Mouse (Mus musculus): ENCODE data around the gene Marveld2. TPM values are rescaled to one million over a fixed set of nuclear protein-coding genes. Genes with fewer than 3 reads are reported as not detected.

The Marveld2 gene
- polyA plus RNA-seq, 1 experiment from 2014 or later = 2.9 TPM

- Histone ChIP-seq H3K36me3 (no peaks in the 10 kb centered on the region), H3K9me3 (no peaks in the 10 kb centered on the region), H3K9ac (replicated peaks) (no peak overlapping the region), H3K27ac (no peak overlapping the region), H3K4me1 (replicated peaks) (no peaks in the 10 kb centered on the region), H3K4me3 (replicated peaks) (no peak overlapping the region), H3K4me2 (no peak overlapping the region), H3K27me3 (no peaks in the 10 kb centered on the region)
- no peak for ATAC-seq (ENCODE audit: insufficient number of reproducible peaks, insufficient read depth, low FRiP score, low TSS enrichment, low read depth)
- WGBS = 96% methylated on average over 1 of the region's 1 CpGs
Observed at GRCm38 (mm10) chr13:100568359-100568758, 48.4 kb downstream of the Marveld2 start.

- ATAC-seq (ENCODE audit: insufficient number of reproducible peaks, insufficient read depth, low FRiP score, low TSS enrichment, low read depth) = no peak
- Histone ChIP-seq H3K9ac (replicated peaks) (no peak overlapping the region), H3K4me2 (no peak overlapping the region), H3K36me3 (no peaks in the 10 kb centered on the region), H3K4me1 (replicated peaks) (peaks cover 5% of the 10 kb centered on the region), H3K4me3 (replicated peaks) (no peak overlapping the region), H3K9me3 (no peaks in the 10 kb centered on the region), H3K27me3 (peaks cover 8% of the 10 kb centered on the region), H3K27ac (no peak overlapping the region)
- WGBS = 80% methylated on average over 9 of the region's 9 CpGs
Observed at GRCm38 (mm10) chr13:100559449-100559848, 57.3 kb downstream of the Marveld2 start.

- ATAC-seq (ENCODE audit: insufficient number of reproducible peaks, insufficient read depth, low FRiP score, low TSS enrichment, low read depth) = no peak
- H3K9me3 ChIP-seq = no peaks in the 10 kb centered on the region
- H3K4me1 ChIP-seq (replicated peaks) = peaks cover 14% of the 10 kb centered on the region
- H3K36me3 ChIP-seq = no peaks in the 10 kb centered on the region
- no peak overlapping the region for H3K9ac ChIP-seq (replicated peaks)
- no peak overlapping the region for H3K4me2 ChIP-seq
- H3K27ac ChIP-seq = no peak overlapping the region
- 32% methylated on average over 4 of the region's 4 CpGs for WGBS
- H3K4me3 ChIP-seq (replicated peaks) = no peak overlapping the region
- peaks cover 30% of the 10 kb centered on the region for H3K27me3 ChIP-seq
Observed at GRCm38 (mm10) chr13:100557011-100557410, 59.8 kb downstream of the Marveld2 start.

- H3K36me3 ChIP-seq = no peaks in the 10 kb centered on the region
- 6% methylated on average over 12 of the region's 12 CpGs for WGBS
- peaks cover 23% of the 10 kb centered on the region for H3K4me1 ChIP-seq (replicated peaks)
- H3K4me3 ChIP-seq (replicated peaks) = peak overlapping the region; percentile 63
- no peak overlapping the region for H3K27ac ChIP-seq
- no peak overlapping the region for H3K9ac ChIP-seq (replicated peaks)
- peak overlapping the region; percentile 98 for H3K4me2 ChIP-seq
- H3K9me3 ChIP-seq = no peaks in the 10 kb centered on the region
- no peak for ATAC-seq (ENCODE audit: insufficient number of reproducible peaks, insufficient read depth, low FRiP score, low TSS enrichment, low read depth)
- peaks cover 59% of the 10 kb centered on the region for H3K27me3 ChIP-seq
Observed at GRCm38 (mm10) chr13:100553042-100553437, 63.7 kb downstream of the Marveld2 start.

- no peak within 1 kb of the TSS for H3K27ac ChIP-seq
- H3K27me3 ChIP-seq = peaks cover 59% of the 10 kb centered on the region
Observed at GRCm38 (mm10) chr13:100552369-100553041, 64.3 kb downstream of the Marveld2 start, which contains the start of gene Ocln. Gene Ocln, minus strand, starts transcription at chr13:100552718.

GRCm38 (mm10) chr13:100552009-100552368, 64.8 kb downstream of the Marveld2 start:
- Histone ChIP-seq H3K27me3 (peaks cover 59% of the 10 kb centered on the region), H3K4me1 (replicated peaks) (peaks cover 18% of the 10 kb centered on the region; the same call in 1 of the 2 replicates), H3K27ac (no peak overlapping the region), H3K9me3 (no peaks in the 10 kb centered on the region), H3K9ac (replicated peaks) (peak overlapping the region; percentile 51), H3K36me3 (no peaks in the 10 kb centered on the region), H3K4me3 (replicated peaks) (peak overlapping the region; percentile 63), H3K4me2 (peak overlapping the region; percentile 98)
- 0 out of 2 replicates have a peak, but pooled peaks have one; percentile 5 for ATAC-seq (ENCODE audit: insufficient number of reproducible peaks, insufficient read depth, low FRiP score, low TSS enrichment, low read depth)
- WGBS = under 1% methylated on average over 35 of the region's 35 CpGs

More at GRCm38 (mm10) chr13:100552369-100553041, 64.3 kb downstream of the Marveld2 start, which contains the start of gene Ocln:
- Histone ChIP-seq H3K36me3 (no peaks in the 10 kb centered on the region), H3K4me3 (replicated peaks) (peak within 1 kb of the TSS; percentile 63), H3K4me2 (peak within 1 kb of the TSS; percentile 98), H3K4me1 (replicated peaks) (peaks cover 22% of the 10 kb centered on the region), H3K9me3 (no peaks in the 10 kb centered on the region), H3K9ac (replicated peaks) (peak within 1 kb of the TSS; percentile 51)
- peak; percentile 67; the same call in 1 of the 2 replicates for ATAC-seq (ENCODE audit: insufficient number of reproducible peaks, insufficient read depth, low FRiP score, low TSS enrichment, low read depth)
- under 1% methylated on average over 44 of the region's 45 CpGs for WGBS

- Histone ChIP-seq H3K9ac (replicated peaks) (peak overlapping the region; percentile 51), H3K4me3 (replicated peaks) (peak overlapping the region; percentile 63), H3K27me3 (peaks cover 59% of the 10 kb centered on the region), H3K4me1 (replicated peaks) (peaks cover 18% of the 10 kb centered on the region; the same call in 1 of the 2 replicates), H3K27ac (no peak overlapping the region), H3K36me3 (no peaks in the 10 kb centered on the region), H3K4me2 (peak overlapping the region; percentile 98), H3K9me3 (no peaks in the 10 kb centered on the region)
- WGBS = under 1% methylated on average over 41 of the region's 41 CpGs
- peak; percentile 37; the same call in 1 of the 2 replicates for ATAC-seq (ENCODE audit: insufficient number of reproducible peaks, insufficient read depth, low FRiP score, low TSS enrichment, low read depth)
Observed at GRCm38 (mm10) chr13:100551371-100552008, 65.3 kb downstream of the Marveld2 start.

GRCm38 (mm10) chr13:100547269-100547668, 69.5 kb downstream of the Marveld2 start:
- Histone ChIP-seq H3K9me3 (no peaks in the 10 kb centered on the region), H3K27me3 (peaks cover 31% of the 10 kb centered on the region), H3K4me3 (replicated peaks) (no peak overlapping the region), H3K36me3 (no peaks in the 10 kb centered on the region), H3K4me2 (no peak overlapping the region), H3K4me1 (replicated peaks) (peaks cover 10% of the 10 kb centered on the region; the same call in 1 of the 2 replicates), H3K9ac (replicated peaks) (no peak overlapping the region), H3K27ac (no peak overlapping the region)
- ATAC-seq (ENCODE audit: insufficient number of reproducible peaks, insufficient read depth, low FRiP score, low TSS enrichment, low read depth) = no peak
- WGBS = 88% methylated on average over 5 of the region's 5 CpGs

Other genes with a start within 250 kb of the Marveld2 start
- not detected in 2 replicates for gene Naip1, start 164.1 kb downstream of the Marveld2 start, polyA plus RNA-seq (2016; fragmentation: Nextera tagmentation; extraction: Ambion mirVana)
- 84.5 and 93.5 TPM in 2 replicates for gene Gtf2h2, start 124.4 kb downstream of the Marveld2 start, polyA plus RNA-seq (2016; fragmentation: Nextera tagmentation; extraction: Ambion mirVana)
- 1.6 and 2.0 TPM in 2 replicates for gene Ocln, start 64.3 kb downstream of the Marveld2 start, polyA plus RNA-seq (2016; fragmentation: Nextera tagmentation; extraction: Ambion mirVana)
- gene Ak6, start 34.0 kb upstream of the Marveld2 start, polyA plus RNA-seq (2016; fragmentation: Nextera tagmentation; extraction: Ambion mirVana) = 281 and 291 TPM in 2 replicates
- gene Rad17, start 34.1 kb upstream of the Marveld2 start, polyA plus RNA-seq (2016; fragmentation: Nextera tagmentation; extraction: Ambion mirVana) = 28.6 and 28.8 TPM in 2 replicates
- gene Taf9, start 34.6 kb upstream of the Marveld2 start, polyA plus RNA-seq (2016; fragmentation: Nextera tagmentation; extraction: Ambion mirVana) = 17.3 and 27.3 TPM in 2 replicates
- 5.4 and 6.5 TPM in 2 replicates for gene Ccdc125, start 52.7 kb upstream of the Marveld2 start, polyA plus RNA-seq (2016; fragmentation: Nextera tagmentation; extraction: Ambion mirVana)
- 107 TPM in 2 replicates for gene Cdk7, start 114.0 kb upstream of the Marveld2 start, polyA plus RNA-seq (2016; fragmentation: Nextera tagmentation; extraction: Ambion mirVana)
- gene Mrps36, start 127.7 kb upstream of the Marveld2 start, polyA plus RNA-seq (2016; fragmentation: Nextera tagmentation; extraction: Ambion mirVana) = 112 TPM in 2 replicates
- 55.2 and 60.7 TPM in 2 replicates for gene Cenph, start 158.9 kb upstream of the Marveld2 start, polyA plus RNA-seq (2016; fragmentation: Nextera tagmentation; extraction: Ambion mirVana)
- 300 and 302 TPM in 2 replicates for gene Ccnb1, start 169.6 kb upstream of the Marveld2 start, polyA plus RNA-seq (2016; fragmentation: Nextera tagmentation; extraction: Ambion mirVana)
- 54.7 and 55.5 TPM in 2 replicates for gene Slc30a5, start 216.5 kb upstream of the Marveld2 start, polyA plus RNA-seq (2016; fragmentation: Nextera tagmentation; extraction: Ambion mirVana)

Data from limb, embryonic 12.5 days (tissue).